Mouse (Mus musculus): ENCODE data around the gene Dpf2. TPM values are rescaled to one million over a fixed set of nuclear protein-coding genes. Genes with fewer than 3 reads are reported as not detected.

Gene Dpf2
- polyA plus RNA-seq, 1 experiment from 2014 or later = 118 TPM

GRCm38 (mm10) chr19:5945891-5946290 lies 33.1 kb upstream of the Dpf2 start:
- peak overlapping the region; percentile 83 for H3K27ac ChIP-seq (ENCODE audit: poor library complexity, severe bottlenecking)
- no peaks in the 10 kb centered on the region for H3K9me3 ChIP-seq (replicated peaks)
- 54% methylated on average over 8 of the region's 8 CpGs for WGBS
- peaks cover 53% of the 10 kb centered on the region for H3K36me3 ChIP-seq
- no peak overlapping the region for H3K4me3 ChIP-seq
- H3K27me3 ChIP-seq (replicated peaks) = no peaks in the 10 kb centered on the region
- H3K4me2 ChIP-seq = peak overlapping the region; percentile 24; the same call in 1 of the 2 replicates
- 0 out of 2 replicates have a peak overlapping the region, but pooled peaks have one; percentile 32 for H3K9ac ChIP-seq
- no peak for ATAC-seq (ENCODE audit: insufficient number of reproducible peaks, low FRiP score)
- peaks cover 50% of the 10 kb centered on the region for H3K4me1 ChIP-seq (replicated peaks)

DNA sequence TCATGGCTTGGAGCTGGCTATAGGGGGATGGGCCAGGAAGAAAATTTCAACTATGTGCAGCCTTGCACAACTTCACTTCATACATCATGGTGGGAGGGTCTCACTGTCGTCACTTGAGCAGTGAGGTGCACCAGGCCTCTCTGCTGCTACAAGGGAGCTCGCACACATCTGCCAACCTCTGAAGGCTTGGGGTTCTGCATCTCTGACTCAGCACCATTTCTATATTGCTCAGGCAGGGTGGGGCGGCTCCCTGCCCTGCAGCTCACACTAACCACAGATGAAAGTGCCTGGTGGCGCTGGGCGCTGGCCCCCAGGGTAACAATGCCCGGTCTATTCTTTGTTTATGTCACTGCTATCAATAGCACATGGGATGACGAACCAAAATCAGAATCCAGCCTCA lies 32.2 kb upstream of the Dpf2 start:
- Histone ChIP-seq H3K4me1 (replicated peaks) (peaks cover 49% of the 10 kb centered on the region), H3K9me3 (replicated peaks) (no peaks in the 10 kb centered on the region), H3K27me3 (replicated peaks) (no peaks in the 10 kb centered on the region), H3K4me3 (no peak overlapping the region), H3K36me3 (peaks cover 51% of the 10 kb centered on the region), H3K4me2 (peak overlapping the region; percentile 24), H3K9ac (no peak overlapping the region), H3K27ac (ENCODE audit: poor library complexity, severe bottlenecking) (peak overlapping the region; percentile 83)
- peak; percentile 76 for ATAC-seq (ENCODE audit: insufficient number of reproducible peaks, low FRiP score)
- 30% methylated on average over 7 of the region's 7 CpGs for WGBS

- WGBS = 48% methylated on average over 8 of the region's 8 CpGs
- H3K36me3 ChIP-seq = peaks cover 45% of the 10 kb centered on the region
- no peaks in the 10 kb centered on the region for H3K27me3 ChIP-seq (replicated peaks)
- H3K4me2 ChIP-seq = no peak overlapping the region
- H3K9me3 ChIP-seq (replicated peaks) = no peaks in the 10 kb centered on the region
- no peak for ATAC-seq (ENCODE audit: insufficient number of reproducible peaks, low FRiP score)
- H3K27ac ChIP-seq (ENCODE audit: poor library complexity, severe bottlenecking) = peak overlapping the region; percentile 19
- peaks cover 54% of the 10 kb centered on the region for H3K4me1 ChIP-seq (replicated peaks)
- H3K4me3 ChIP-seq = no peak overlapping the region
- 0 out of 2 replicates have a peak overlapping the region, but pooled peaks have one; percentile 23 for H3K9ac ChIP-seq
Observed at GRCm38 (mm10) chr19:5944145-5944544, 31.3 kb upstream of the Dpf2 start.

DNA sequence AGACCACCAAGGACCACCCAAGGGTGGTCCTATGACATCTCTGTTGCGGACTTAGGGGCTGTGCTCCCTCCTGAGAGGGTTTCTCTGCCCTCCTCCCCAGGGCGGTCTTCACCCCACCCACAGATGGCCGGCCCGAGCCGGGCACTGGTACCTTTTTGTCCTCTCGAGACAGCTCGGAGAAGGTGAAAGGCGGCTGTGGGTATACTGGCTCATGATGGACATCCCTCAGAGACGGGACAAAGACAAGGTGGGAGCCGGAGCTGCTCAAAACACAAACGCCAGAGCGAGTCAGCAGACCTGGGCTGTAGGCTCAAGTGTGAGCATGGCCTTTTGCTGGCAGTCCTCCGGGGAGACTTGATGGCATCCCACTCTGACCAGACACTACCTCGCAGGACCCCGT lies 30.6 kb upstream of the Dpf2 start:
- WGBS = 85% methylated on average over 15 of the region's 15 CpGs
- Histone ChIP-seq H3K9me3 (replicated peaks) (no peaks in the 10 kb centered on the region), H3K4me3 (no peak overlapping the region), H3K9ac (peak overlapping the region; percentile 57), H3K36me3 (peaks cover 43% of the 10 kb centered on the region), H3K27ac (ENCODE audit: poor library complexity, severe bottlenecking) (0 out of 2 replicates have a peak overlapping the region, but pooled peaks have one; percentile 5), H3K4me1 (replicated peaks) (peaks cover 57% of the 10 kb centered on the region), H3K27me3 (replicated peaks) (no peaks in the 10 kb centered on the region), H3K4me2 (no peak overlapping the region)
- ATAC-seq (ENCODE audit: insufficient number of reproducible peaks, low FRiP score) = no peak

GRCm38 (mm10) chr19:5942581-5942980 lies 29.8 kb upstream of the Dpf2 start:
- Histone ChIP-seq H3K4me1 (replicated peaks) (peaks cover 66% of the 10 kb centered on the region), H3K9me3 (replicated peaks) (no peaks in the 10 kb centered on the region), H3K27me3 (replicated peaks) (no peaks in the 10 kb centered on the region), H3K27ac (ENCODE audit: poor library complexity, severe bottlenecking) (no peak overlapping the region), H3K4me3 (no peak overlapping the region), H3K4me2 (no peak overlapping the region), H3K36me3 (peaks cover 36% of the 10 kb centered on the region), H3K9ac (no peak overlapping the region)
- 74% methylated on average over 7 of the region's 7 CpGs for WGBS
- no peak for ATAC-seq (ENCODE audit: insufficient number of reproducible peaks, low FRiP score)

DNA sequence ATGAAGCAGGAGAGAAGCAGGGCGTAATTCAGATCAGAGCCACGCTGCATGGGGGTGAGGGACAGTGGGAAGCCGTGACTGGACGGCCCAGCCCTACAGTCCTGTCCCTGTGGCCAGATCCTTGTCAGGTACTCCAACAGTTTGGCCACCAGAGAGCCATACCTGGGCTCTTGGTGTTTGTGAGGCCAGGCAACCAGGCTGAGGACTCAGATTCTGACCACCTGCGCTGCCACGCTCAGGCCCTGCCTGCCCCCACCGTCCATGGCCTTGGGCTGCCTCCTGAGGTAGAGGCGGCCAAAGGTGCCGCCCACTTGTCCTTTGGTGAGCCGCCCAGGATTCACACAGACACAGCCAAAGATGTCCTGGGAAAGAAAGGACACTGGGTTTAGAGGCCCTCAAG lies 27.8 kb upstream of the Dpf2 start:
- H3K36me3 ChIP-seq = peaks cover 27% of the 10 kb centered on the region
- H3K9ac ChIP-seq = no peak overlapping the region
- H3K27ac ChIP-seq (ENCODE audit: poor library complexity, severe bottlenecking) = peak overlapping the region; percentile 48
- H3K4me3 ChIP-seq = no peak overlapping the region
- no peaks in the 10 kb centered on the region for H3K27me3 ChIP-seq (replicated peaks)
- peaks cover 65% of the 10 kb centered on the region for H3K4me1 ChIP-seq (replicated peaks)
- WGBS = 94% methylated on average over 10 of the region's 10 CpGs
- ATAC-seq (ENCODE audit: insufficient number of reproducible peaks, low FRiP score) = no peak
- H3K9me3 ChIP-seq (replicated peaks) = no peaks in the 10 kb centered on the region
- H3K4me2 ChIP-seq = no peak overlapping the region

GRCm38 (mm10) chr19:5940173-5940572 lies 27.4 kb upstream of the Dpf2 start:
- H3K9me3 ChIP-seq (replicated peaks) = no peaks in the 10 kb centered on the region
- 46% methylated on average over 4 of the region's 4 CpGs for WGBS
- peaks cover 65% of the 10 kb centered on the region for H3K4me1 ChIP-seq (replicated peaks)
- H3K27ac ChIP-seq (ENCODE audit: poor library complexity, severe bottlenecking) = peak overlapping the region; percentile 37
- H3K27me3 ChIP-seq (replicated peaks) = no peaks in the 10 kb centered on the region
- H3K9ac ChIP-seq = no peak overlapping the region
- peaks cover 27% of the 10 kb centered on the region for H3K36me3 ChIP-seq
- ATAC-seq (ENCODE audit: insufficient number of reproducible peaks, low FRiP score) = 0 out of 2 replicates have a peak, but pooled peaks have one; percentile 37
- 0 out of 2 replicates have a peak overlapping the region, but pooled peaks have one; percentile 2 for H3K4me2 ChIP-seq
- no peak overlapping the region for H3K4me3 ChIP-seq

DNA sequence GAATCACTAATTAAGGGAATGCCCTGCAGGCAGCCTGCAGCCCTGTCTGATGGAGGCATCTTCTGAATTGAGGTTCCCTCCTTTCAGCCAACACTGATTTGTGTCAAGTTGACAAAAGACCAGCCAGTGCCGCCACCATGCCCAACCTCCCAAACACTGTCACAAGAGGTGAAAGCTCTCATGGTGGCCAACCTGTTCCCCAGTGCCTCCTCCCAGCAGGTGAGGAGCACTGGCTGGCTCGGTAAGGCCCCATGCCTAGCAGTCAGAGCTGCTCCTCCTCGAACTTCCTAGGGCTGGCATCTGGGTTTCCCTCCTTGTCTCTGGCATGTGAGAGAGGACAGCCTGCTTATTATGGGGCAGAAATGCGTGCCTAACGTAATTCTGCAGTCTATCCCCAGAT lies 26.9 kb upstream of the Dpf2 start:
- Histone ChIP-seq H3K36me3 (peaks cover 27% of the 10 kb centered on the region), H3K4me3 (no peak overlapping the region), H3K9me3 (replicated peaks) (no peaks in the 10 kb centered on the region), H3K4me2 (no peak overlapping the region), H3K9ac (no peak overlapping the region), H3K27me3 (replicated peaks) (no peaks in the 10 kb centered on the region), H3K27ac (ENCODE audit: poor library complexity, severe bottlenecking) (peak overlapping the region; percentile 37), H3K4me1 (replicated peaks) (peaks cover 65% of the 10 kb centered on the region)
- no peak for ATAC-seq (ENCODE audit: insufficient number of reproducible peaks, low FRiP score)
- WGBS = 85% methylated on average over 5 of the region's 5 CpGs

DNA sequence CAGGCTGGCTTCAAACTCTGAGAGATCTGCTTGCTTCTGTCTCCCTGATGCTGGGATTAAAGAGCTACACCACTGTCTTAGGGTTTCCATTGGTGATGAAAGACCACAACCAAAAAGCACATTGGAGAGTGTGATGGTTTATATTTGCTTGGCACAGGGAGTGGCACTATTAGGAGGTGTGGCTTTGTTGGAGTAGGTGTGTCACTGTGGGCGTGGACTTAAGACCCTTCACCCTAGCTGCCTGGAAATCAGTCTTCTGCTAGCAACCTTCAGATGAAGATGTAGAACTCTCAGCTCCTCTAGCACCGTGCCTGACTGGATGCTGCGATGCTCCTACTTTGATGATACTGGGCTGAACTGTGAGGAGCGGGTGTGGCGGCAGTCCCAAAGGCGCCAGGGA lies 25.7 kb upstream of the Dpf2 start:
- H3K4me1 ChIP-seq (replicated peaks) = peaks cover 59% of the 10 kb centered on the region
- no peaks in the 10 kb centered on the region for H3K9me3 ChIP-seq (replicated peaks)
- ATAC-seq (ENCODE audit: insufficient number of reproducible peaks, low FRiP score) = no peak
- H3K27ac ChIP-seq (ENCODE audit: poor library complexity, severe bottlenecking) = 0 out of 2 replicates have a peak overlapping the region, but pooled peaks have one; percentile 0
- H3K9ac ChIP-seq = no peak overlapping the region
- H3K27me3 ChIP-seq (replicated peaks) = no peaks in the 10 kb centered on the region
- no peak overlapping the region for H3K4me2 ChIP-seq
- no peak overlapping the region for H3K4me3 ChIP-seq
- H3K36me3 ChIP-seq = peaks cover 27% of the 10 kb centered on the region
- 87% methylated on average over 6 of the region's 6 CpGs for WGBS

- H3K9me3 ChIP-seq (replicated peaks) = no peaks in the 10 kb centered on the region
- H3K27me3 ChIP-seq (replicated peaks) = no peaks in the 10 kb centered on the region
- peaks cover 53% of the 10 kb centered on the region for H3K4me1 ChIP-seq (replicated peaks)
- H3K36me3 ChIP-seq = peaks cover 22% of the 10 kb centered on the region
- peak overlapping the region; percentile 43; the same call in 1 of the 2 replicates for H3K9ac ChIP-seq
- peak overlapping the region; percentile 0; the same call in 1 of the 2 replicates for H3K27ac ChIP-seq (ENCODE audit: poor library complexity, severe bottlenecking)
- no peak for ATAC-seq (ENCODE audit: insufficient number of reproducible peaks, low FRiP score)
- H3K4me3 ChIP-seq = peak overlapping the region; percentile 23
- 2% methylated on average over 14 of the region's 14 CpGs for WGBS
- peak overlapping the region; percentile 57 for H3K4me2 ChIP-seq
Observed at GRCm38 (mm10) chr19:5937836-5938406, 25.1 kb upstream of the Dpf2 start.

DNA sequence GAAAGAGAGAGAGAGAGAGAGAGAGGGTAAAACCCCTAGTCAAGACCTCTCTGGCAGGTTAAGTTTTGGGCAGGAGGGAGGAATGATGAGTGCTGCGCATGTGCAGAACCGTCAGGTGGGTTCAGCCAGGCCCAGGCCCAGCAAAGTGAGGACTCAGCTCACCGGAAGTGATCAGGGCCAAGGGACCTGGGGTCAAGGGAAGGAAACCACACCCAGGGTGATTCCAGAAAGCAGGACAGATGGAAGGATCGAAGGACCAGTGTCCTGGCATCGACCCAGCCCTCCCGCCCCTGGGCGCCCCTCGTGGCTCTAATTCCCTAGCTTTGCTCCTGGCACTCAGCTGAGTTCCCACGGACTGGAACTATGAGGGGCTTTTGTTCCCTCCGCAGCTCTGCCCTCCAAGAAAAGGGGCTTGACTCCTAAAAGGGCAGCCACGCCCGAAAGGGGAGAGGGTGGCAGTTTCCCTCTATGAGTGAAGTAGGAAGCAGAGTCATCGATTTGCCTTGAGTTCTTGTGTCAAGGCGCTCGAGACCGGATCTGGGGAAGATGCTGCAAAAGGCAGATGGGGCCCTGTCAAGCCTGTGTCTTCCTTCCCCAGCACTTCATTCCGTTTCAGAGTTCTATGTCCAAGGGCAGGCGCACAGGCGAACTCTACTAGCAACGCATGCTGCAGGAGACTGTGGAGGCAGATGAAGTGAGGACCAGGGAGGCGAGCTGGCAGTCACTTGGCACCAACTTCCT lies 24.5 kb upstream of the Dpf2 start:
- H3K4me3 ChIP-seq = no peak overlapping the region
- no peaks in the 10 kb centered on the region for H3K27me3 ChIP-seq (replicated peaks)
- H3K36me3 ChIP-seq = peaks cover 20% of the 10 kb centered on the region
- H3K27ac ChIP-seq (ENCODE audit: poor library complexity, severe bottlenecking) = no peak overlapping the region
- peak overlapping the region; percentile 57 for H3K4me2 ChIP-seq
- ATAC-seq (ENCODE audit: insufficient number of reproducible peaks, low FRiP score) = no peak
- H3K4me1 ChIP-seq (replicated peaks) = peaks cover 50% of the 10 kb centered on the region
- H3K9ac ChIP-seq = peak overlapping the region; percentile 43; the same call in 1 of the 2 replicates
- 75% methylated on average over 21 of the region's 21 CpGs for WGBS
- no peaks in the 10 kb centered on the region for H3K9me3 ChIP-seq (replicated peaks)
